Mouse (Mus musculus): Measurements from ENCODE around the gene Tmem120a. TPM values are rescaled to one million over a fixed set of nuclear protein-coding genes. Genes with fewer than 3 reads are reported as not detected.

Gene Tmem120a
- polyA plus RNA-seq, 1 experiment from 2014 or later = 76.8 TPM

GRCm38 (mm10) chr5:135693281-135693853, 50.9 kb downstream of the Tmem120a start:
- no peaks in the 10 kb centered on the region for H3K9me3 ChIP-seq (ENCODE audit: control insufficient read depth, low read length)
- WGBS = 98% methylated on average over 5 of the region's 5 CpGs
- no peak for ATAC-seq (ENCODE audit: low FRiP score, low TSS enrichment)

GRCm38 (mm10) chr5:135691266-135691665, 53.0 kb downstream of the Tmem120a start:
- Histone ChIP-seq H3K27ac (replicated peaks; ENCODE audit: low read depth, low read length) (no peak overlapping the region), H3K4me1 (ENCODE audit: control insufficient read depth, insufficient read depth, low read length) (peaks cover 24% of the 10 kb centered on the region), H3K9me3 (ENCODE audit: control insufficient read depth, low read length) (no peaks in the 10 kb centered on the region), H3K9ac (replicated peaks; ENCODE audit: low read length) (no peak overlapping the region), H3K4me3 (replicated peaks; ENCODE audit: low read depth, low read length) (no peak overlapping the region), H3K27me3 (ENCODE audit: control insufficient read depth, insufficient read depth, low read length) (no peaks in the 10 kb centered on the region), H3K36me3 (ENCODE audit: control insufficient read depth, insufficient read depth, low read length) (no peaks in the 10 kb centered on the region), H3K4me2 (ENCODE audit: low read length) (no peak overlapping the region)
- DNase-seq = no peak
- no peak for ATAC-seq (ENCODE audit: low FRiP score, low TSS enrichment)
- WGBS = 74% methylated on average over 4 of the region's 4 CpGs

More at GRCm38 (mm10) chr5:135693281-135693853, 50.9 kb downstream of the Tmem120a start:
- H3K27me3 ChIP-seq (ENCODE audit: control insufficient read depth, insufficient read depth, low read length) = no peaks in the 10 kb centered on the region
- H3K9ac ChIP-seq (replicated peaks; ENCODE audit: low read length) = no peak overlapping the region
- H3K27ac ChIP-seq (replicated peaks; ENCODE audit: low read depth, low read length) = no peak overlapping the region
- peaks cover 21% of the 10 kb centered on the region for H3K4me1 ChIP-seq (ENCODE audit: control insufficient read depth, insufficient read depth, low read length)
- H3K4me3 ChIP-seq (replicated peaks; ENCODE audit: low read depth, low read length) = no peak overlapping the region
- H3K36me3 ChIP-seq (ENCODE audit: control insufficient read depth, insufficient read depth, low read length) = no peaks in the 10 kb centered on the region
- no peak overlapping the region for H3K4me2 ChIP-seq (ENCODE audit: low read length)
- DNase-seq = no peak

- Histone ChIP-seq H3K36me3 (ENCODE audit: control insufficient read depth, insufficient read depth, low read length) (no peaks in the 10 kb centered on the region), H3K4me2 (ENCODE audit: low read length) (peak overlapping the region; percentile 92), H3K27me3 (ENCODE audit: control insufficient read depth, insufficient read depth, low read length) (no peaks in the 10 kb centered on the region), H3K4me1 (ENCODE audit: control insufficient read depth, insufficient read depth, low read length) (peaks cover 24% of the 10 kb centered on the region), H3K9ac (replicated peaks; ENCODE audit: low read length) (peak overlapping the region; percentile 75; the same call in 1 of the 2 replicates), H3K9me3 (ENCODE audit: control insufficient read depth, low read length) (no peaks in the 10 kb centered on the region), H3K27ac (replicated peaks; ENCODE audit: low read depth, low read length) (no peak overlapping the region), H3K4me3 (replicated peaks; ENCODE audit: low read depth, low read length) (peak overlapping the region; percentile 80)
- WGBS = 89% methylated on average over 5 of the region's 5 CpGs
- ATAC-seq (ENCODE audit: low FRiP score, low TSS enrichment) = no peak
- no peak for DNase-seq
Measured at GRCm38 (mm10) chr5:135690401-135690800, 53.8 kb downstream of the Tmem120a start.

Small RNA genes lying within 50 kb of the gene (microRNA-seq; reads per million reads assigned to microRNA genes)
- gene Mir7034 = not detected

Other genes with a start within 250 kb of the Tmem120a start
- gene Hip1, start 199.3 kb downstream of the Tmem120a start, polyA plus RNA-seq (2014; fragmentation: Nextera tagmentation; extraction: Ambion mirVana) = 28.3 and 42.0 TPM in 2 replicates
- gene Ccl26, start 180.9 kb downstream of the Tmem120a start, polyA plus RNA-seq (2014; fragmentation: Nextera tagmentation; extraction: Ambion mirVana) = not detected in 2 replicates
- gene Ccl24, start 171.4 kb downstream of the Tmem120a start, polyA plus RNA-seq (2014; fragmentation: Nextera tagmentation; extraction: Ambion mirVana) = 4.1 TPM in 1 of 2 replicates, not detected in the other
- gene Rhbdd2, start 111.8 kb downstream of the Tmem120a start, polyA plus RNA-seq (2014; fragmentation: Nextera tagmentation; extraction: Ambion mirVana) = 94.0 and 99.5 TPM in 2 replicates
- gene Por, start 74.4 kb downstream of the Tmem120a start, polyA plus RNA-seq (2014; fragmentation: Nextera tagmentation; extraction: Ambion mirVana) = 96.8 and 106 TPM in 2 replicates
- gene Styxl1, start 33.9 kb upstream of the Tmem120a start, polyA plus RNA-seq (2014; fragmentation: Nextera tagmentation; extraction: Ambion mirVana) = 0.23 and 0.63 TPM in 2 replicates
- gene Mdh2, start 34.0 kb upstream of the Tmem120a start, polyA plus RNA-seq (2014; fragmentation: Nextera tagmentation; extraction: Ambion mirVana) = 573 and 587 TPM in 2 replicates
- gene Srrm3, start 62.4 kb upstream of the Tmem120a start, polyA plus RNA-seq (2014; fragmentation: Nextera tagmentation; extraction: Ambion mirVana) = 59.8 and 66.2 TPM in 2 replicates
- 5.5 and 6.4 TPM in 2 replicates for gene Hspb1, start 143.5 kb upstream of the Tmem120a start, polyA plus RNA-seq (2014; fragmentation: Nextera tagmentation; extraction: Ambion mirVana)
- 420 and 582 TPM in 2 replicates for gene Ywhag, start 190.2 kb upstream of the Tmem120a start, polyA plus RNA-seq (2014; fragmentation: Nextera tagmentation; extraction: Ambion mirVana)
- gene Ssc4d, start 230.1 kb upstream of the Tmem120a start, polyA plus RNA-seq (2014; fragmentation: Nextera tagmentation; extraction: Ambion mirVana) = 1.4 and 1.9 TPM in 2 replicates
- 0.16 TPM in 1 of 2 replicates, not detected in the other for gene Zp3, start 235.7 kb upstream of the Tmem120a start, polyA plus RNA-seq (2014; fragmentation: Nextera tagmentation; extraction: Ambion mirVana)